Mouse (Mus musculus) fat pad, adult 2 months (tissue): ENCODE data around the gene Olfr288.

ENCODE experiments used
- DNase-seq: peaks from one replicate; pipeline ENCODE4 v3.0.0-alpha.2; 2011; ENCODE audit warnings: low read depth, low spot score; ENCODE audit errors: extremely low read depth

Gene Olfr288

GRCm38 (mm10) chr15:98195442-98195841, at the start of gene Olfr288:
Gene Olfr288, minus strand, starts transcription at chr15:98195542.
- no peak for DNase-seq

GRCm38 (mm10) chr15:98235442-98235841, 40.1 kb upstream of the Olfr288 start:
- no peak for DNase-seq

- no peak for DNase-seq
These were observed 39.0 kb upstream of the Olfr288 start, which contains the start of gene Olfr286 for GRCm38 (mm10) chr15:98234350-98234749. Gene Olfr286, minus strand, starts transcription at chr15:98234450.

GRCm38 (mm10) chr15:98226096-98226495, 30.8 kb upstream of the Olfr288 start:
- no peak for DNase-seq

GRCm38 (mm10) chr15:98225610-98226009, 30.3 kb upstream of the Olfr288 start:
- DNase-seq, result no peak

- DNase-seq, result no peak
These were observed 27.0 kb upstream of the Olfr288 start for GRCm38 (mm10) chr15:98222377-98222776.

- DNase-seq, result no peak
These were observed 25.5 kb upstream of the Olfr288 start, which contains the start of the genes Gm44579 and Olfr287 for GRCm38 (mm10) chr15:98220877-98221276. Gene Gm44579, minus strand, starts transcription at chr15:98220977. Gene Olfr287, minus strand, starts transcription at chr15:98221056.

- no peak for DNase-seq
These were observed 18.8 kb upstream of the Olfr288 start for GRCm38 (mm10) chr15:98214130-98214529.

- no peak for DNase-seq
These were observed 18.1 kb upstream of the Olfr288 start for GRCm38 (mm10) chr15:98213336-98213870.

GRCm38 (mm10) chr15:98209676-98210075, 14.3 kb upstream of the Olfr288 start:
- DNase-seq, result no peak

GRCm38 (mm10) chr15:98184456-98184855, 10.9 kb downstream of the Olfr288 start:
- DNase-seq, result no peak

- no peak for DNase-seq
These were observed 13.3 kb downstream of the Olfr288 start for GRCm38 (mm10) chr15:98181856-98182570.

GRCm38 (mm10) chr15:98181132-98181711, 14.1 kb downstream of the Olfr288 start:
- DNase-seq, result peak; percentile 25

GRCm38 (mm10) chr15:98180567-98181131, 14.7 kb downstream of the Olfr288 start:
- DNase-seq, result no peak

GRCm38 (mm10) chr15:98177320-98177719, 18.0 kb downstream of the Olfr288 start:
- no peak for DNase-seq

- no peak for DNase-seq
These were observed 21.5 kb downstream of the Olfr288 start for GRCm38 (mm10) chr15:98173821-98174220.

- DNase-seq, result no peak
These were observed 23.2 kb downstream of the Olfr288 start for GRCm38 (mm10) chr15:98172113-98172512.

- no peak for DNase-seq
These were observed 24.4 kb downstream of the Olfr288 start for GRCm38 (mm10) chr15:98170917-98171316.

- DNase-seq, result no peak
These were observed 25.0 kb downstream of the Olfr288 start for GRCm38 (mm10) chr15:98170365-98170764.

- DNase-seq, result no peak
These were observed 26.7 kb downstream of the Olfr288 start for GRCm38 (mm10) chr15:98168622-98169004.

GRCm38 (mm10) chr15:98167645-98168621, 27.4 kb downstream of the Olfr288 start:
- no peak for DNase-seq
